Mouse (Mus musculus) kidney, embryonic 14.5 days (tissue): ENCODE measurements around the gene Lrrc8e. TPM values are rescaled to one million over a fixed set of nuclear protein-coding genes. Genes with fewer than 3 reads are reported as not detected.
A peak's percentile ranks its signal among the peaks of the same experiment; 100 is the strongest.

ENCODE experiments used
- ATAC-seq: fragments of 200-750 bp; cut with Nextera tagmentation; 2 replicates; pipeline ENCODE4 v1.8.0; 2017; ENCODE audit warnings: moderate number of reproducible peaks, mild to moderate bottlenecking, moderate TSS enrichment, moderate library complexity; ENCODE audit not compliant: low FRiP score, low TSS enrichment
- H3K27ac ChIP-seq: fragments of 300-500 bp; sonication (generic); 2 replicates; pipeline ENCODE4 v1.5.1; 2014; ENCODE audit warnings: low read depth, mild to moderate bottlenecking, low read length, moderate library complexity, mixed read lengths
- H3K27me3 ChIP-seq: fragments of 300-500 bp; sonication (generic); 2 replicates; pipeline ENCODE4 v1.6.1; 2014; ENCODE audit warnings: mild to moderate bottlenecking, low read length; ENCODE audit not compliant: control insufficient read depth, insufficient read depth
- H3K36me3 ChIP-seq: fragments of 300-500 bp; sonication (generic); 2 replicates; pipeline ENCODE4 v1.6.1; 2014; ENCODE audit warnings: low read length, mixed read lengths; ENCODE audit not compliant: control insufficient read depth, insufficient read depth
- H3K4me1 ChIP-seq: fragments of 300-500 bp; sonication (generic); 2 replicates; pipeline ENCODE4 v1.6.1; 2014; ENCODE audit warnings: low read length, mixed read lengths; ENCODE audit not compliant: control insufficient read depth, insufficient read depth
- H3K4me2 ChIP-seq: fragments of 300-500 bp; sonication (generic); replicated peaks from 2 replicates; pipeline ENCODE4 v1.6.1; 2014; ENCODE audit warnings: low read depth, mild to moderate bottlenecking, low read length
- H3K4me3 ChIP-seq: fragments of 300-500 bp; sonication (generic); 2 replicates; pipeline ENCODE4 v1.5.1; 2014; ENCODE audit warnings: mild to moderate bottlenecking, low read length
- H3K9ac ChIP-seq: fragments of 300-500 bp; sonication (generic); 2 replicates; pipeline ENCODE4 v1.6.1; 2014; ENCODE audit warnings: low read depth, mild to moderate bottlenecking, low read length, moderate library complexity
- H3K9me3 ChIP-seq: fragments of 300-500 bp; sonication (generic); 2 replicates; pipeline ENCODE4 v1.6.1; 2016; ENCODE audit warnings: low read length; ENCODE audit not compliant: control insufficient read depth
- WGBS: fragments of 180-500 bp; shearing (Covaris S2); extraction: QIAGEN DNeasy Blood & Tissue Kit; methylation state at CpG from one replicate; pipeline ENCODE4 v1.1.7; 2014; 5-methylcytosine and 5-hydroxymethylcytosine counted together
- polyA plus RNA-seq: library from polyadenylated mRNA; unstranded; fragments of >200 nt; fragmentation: Nextera tagmentation; extraction: Ambion mirVana; gene quantifications from 2 replicates; pipeline ENCODE4 v1.2.1, GENCODE M21; 2014

Lrrc8e gene
- polyA plus RNA-seq, 1 experiment from 2014 or later: 0.43 TPM

GRCm38 (mm10) chr8:4201321-4201720 is 25.3 kb upstream of the Lrrc8e start:
- Histone ChIP-seq H3K4me1 (0 out of 2 replicates have a peak, but pooled peaks cover under 1% of the 10 kb centered on the region), H3K27ac (no peak overlapping the region), H3K4me3 (no peak overlapping the region), H3K27me3 (peaks cover 17% of the 10 kb centered on the region; the same call in 1 of the 2 replicates), H3K9ac (no peak overlapping the region), H3K4me2 (no peak overlapping the region), H3K36me3 (peaks cover 3% of the 10 kb centered on the region; the same call in 1 of the 2 replicates), H3K9me3 (no peaks in the 10 kb centered on the region)
- no peak for ATAC-seq
- 61% methylated on average over 2 of the region's 2 CpGs for WGBS

GRCm38 (mm10) chr8:4205246-4206123 is 21.1 kb upstream of the Lrrc8e start:
- Histone ChIP-seq H3K9me3 (no peaks in the 10 kb centered on the region), H3K36me3 (peaks cover 3% of the 10 kb centered on the region; the same call in 1 of the 2 replicates), H3K27ac (no peak overlapping the region), H3K4me1 (peaks cover 8% of the 10 kb centered on the region; the same call in 1 of the 2 replicates), H3K27me3 (peaks cover 23% of the 10 kb centered on the region), H3K4me3 (peak overlapping the region; percentile 21), H3K4me2 (peak overlapping the region; percentile 38), H3K9ac (peak overlapping the region; percentile 47; the same call in 1 of the 2 replicates)
- ATAC-seq: peak; percentile 30
- WGBS: 14% methylated on average over 38 of the region's 38 CpGs

- Histone ChIP-seq H3K36me3 (peaks cover 3% of the 10 kb centered on the region; the same call in 1 of the 2 replicates), H3K27ac (no peak overlapping the region), H3K4me1 (peaks cover 8% of the 10 kb centered on the region; the same call in 1 of the 2 replicates), H3K9ac (peak overlapping the region; percentile 47), H3K27me3 (peaks cover 23% of the 10 kb centered on the region), H3K4me3 (peak overlapping the region; percentile 21), H3K4me2 (peak overlapping the region; percentile 38), H3K9me3 (no peaks in the 10 kb centered on the region)
- peak; percentile 32; the same call in 1 of the 2 replicates for ATAC-seq
- 12% methylated on average over 42 of the region's 44 CpGs for WGBS
Observed at GRCm38 (mm10) chr8:4206182-4207015, 20.2 kb upstream of the Lrrc8e start.

GRCm38 (mm10) chr8:4207016-4207350 is 19.6 kb upstream of the Lrrc8e start:
- Histone ChIP-seq H3K4me1 (peaks cover 8% of the 10 kb centered on the region; the same call in 1 of the 2 replicates), H3K9me3 (no peaks in the 10 kb centered on the region), H3K36me3 (peaks cover 3% of the 10 kb centered on the region; the same call in 1 of the 2 replicates), H3K4me2 (peak overlapping the region; percentile 38; the same call in 1 of the 2 replicates), H3K27me3 (peaks cover 23% of the 10 kb centered on the region), H3K27ac (no peak overlapping the region), H3K4me3 (no peak overlapping the region), H3K9ac (no peak overlapping the region; the same call in 1 of the 2 replicates)
- 66% methylated on average over 2 of the region's 2 CpGs for WGBS
- no peak for ATAC-seq

- 86% methylated on average over 6 of the region's 6 CpGs for WGBS
- H3K27ac ChIP-seq: no peak overlapping the region
- ATAC-seq: no peak
- H3K27me3 ChIP-seq: peaks cover 25% of the 10 kb centered on the region
- no peak overlapping the region for H3K9ac ChIP-seq
- no peaks in the 10 kb centered on the region for H3K9me3 ChIP-seq
- peaks cover 13% of the 10 kb centered on the region; the same call in 1 of the 2 replicates for H3K4me1 ChIP-seq
- no peak overlapping the region for H3K4me3 ChIP-seq
- no peaks in the 10 kb centered on the region for H3K36me3 ChIP-seq
- no peak overlapping the region for H3K4me2 ChIP-seq
Observed at GRCm38 (mm10) chr8:4211097-4211496, 15.5 kb upstream of the Lrrc8e start.

- H3K4me3 ChIP-seq: peak overlapping the region; percentile 34
- no peaks in the 10 kb centered on the region for H3K36me3 ChIP-seq
- peak; percentile 11 for ATAC-seq
- H3K4me1 ChIP-seq: peaks cover 7% of the 10 kb centered on the region; the same call in 1 of the 2 replicates
- H3K27me3 ChIP-seq: peaks cover 32% of the 10 kb centered on the region
- H3K9me3 ChIP-seq: no peaks in the 10 kb centered on the region
- H3K27ac ChIP-seq: no peak overlapping the region
- peak overlapping the region; percentile 19 for H3K9ac ChIP-seq
- WGBS: under 1% methylated on average over 25 of the region's 25 CpGs
- H3K4me2 ChIP-seq: peak overlapping the region; percentile 53
Observed at GRCm38 (mm10) chr8:4212809-4213209, 13.8 kb upstream of the Lrrc8e start.

GRCm38 (mm10) chr8:4213210-4214005 is 13.2 kb upstream of the Lrrc8e start:
- Histone ChIP-seq H3K27me3 (peaks cover 37% of the 10 kb centered on the region), H3K36me3 (no peaks in the 10 kb centered on the region), H3K9ac (peak overlapping the region; percentile 19; the same call in 1 of the 2 replicates), H3K4me1 (peaks cover 7% of the 10 kb centered on the region; the same call in 1 of the 2 replicates), H3K4me2 (peak overlapping the region; percentile 53), H3K27ac (no peak overlapping the region), H3K9me3 (no peaks in the 10 kb centered on the region), H3K4me3 (peak overlapping the region; percentile 34)
- peak; percentile 33 for ATAC-seq
- 4% methylated on average over 18 of the region's 18 CpGs for WGBS
